ENCODE assay signal across 8 mouse cellular contexts in the genomic region with DNA sequence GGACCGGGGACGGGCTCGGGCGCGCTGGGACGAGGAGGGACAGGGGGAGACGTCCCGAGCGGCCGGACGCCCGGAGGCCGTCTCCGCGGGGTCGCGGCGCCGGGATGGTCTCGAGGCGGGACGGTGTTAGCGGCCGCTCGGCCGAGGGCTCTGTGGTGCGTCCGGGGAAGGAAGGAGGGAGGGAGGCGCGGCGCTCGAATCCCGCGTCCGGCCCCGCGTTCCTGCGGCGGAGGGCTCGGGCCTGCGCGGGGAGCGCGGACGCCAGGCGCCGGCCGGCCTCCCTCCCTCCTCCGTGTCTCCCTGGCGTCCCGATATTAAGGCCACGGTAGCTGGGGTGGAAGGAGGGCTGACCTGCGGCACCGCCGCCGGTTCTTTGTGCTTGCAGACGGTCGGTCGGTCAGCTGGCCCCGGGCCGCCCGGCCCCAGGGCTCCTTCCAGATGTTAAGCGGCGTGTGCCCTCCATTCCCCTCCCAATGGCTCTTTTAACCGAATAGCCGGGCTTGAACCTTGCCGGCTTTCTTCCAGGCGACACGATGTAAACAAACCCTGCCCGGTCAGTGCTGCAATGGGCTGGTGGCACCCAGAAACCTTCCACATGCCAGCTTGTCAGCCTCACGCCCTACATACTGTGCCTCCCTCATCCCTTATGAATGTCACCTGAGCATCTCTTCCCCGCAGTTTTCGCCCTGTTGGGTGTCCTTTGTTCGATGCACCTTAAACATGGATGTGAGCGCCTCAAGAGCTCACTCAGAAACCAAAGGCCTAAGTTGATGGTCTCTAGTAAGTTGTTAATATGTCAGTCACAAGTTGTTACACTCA. TPM values are rescaled to one million over a fixed set of nuclear protein-coding genes. Genes with fewer than 3 reads are reported as not detected.
A peak's percentile ranks its signal among the peaks of the same experiment; 100 is the strongest.
DNase-seq lines count a peak whose midpoint lies in the region; ATAC-seq and TF ChIP-seq lines count a peak whose summit lies in the region.

No protein-coding gene starts in this region.

- peak overlapping the region; percentile 86 for H3ac ChIP-seq in myocyte (ENCODE audit: control insufficient read depth, insufficient read length)

- peaks cover 3% of the 10 kb centered on the region; the same call in 1 of the 2 replicates for H3K27me3 ChIP-seq in liver, embryonic 12.5 days (replicated peaks)
- no peaks in the 10 kb centered on the region for H3K27me3 ChIP-seq in myocyte (ENCODE audit: control insufficient read depth, insufficient read depth, insufficient read length)

- H3K4me2 ChIP-seq in liver, embryonic 12.5 days, result peak overlapping the region; percentile 79
- H3K4me2 ChIP-seq in myocyte (ENCODE audit: low read depth), result peak overlapping the region; percentile 71

- H3K79me2 ChIP-seq in myocyte (ENCODE audit: control insufficient read depth, insufficient read depth), result peaks cover 51% of the 10 kb centered on the region

- WGBS in liver, embryonic 12.5 days (ENCODE audit: insufficient replicate concordance), result under 1% methylated on average over 57 of the region's 75 CpGs

- peak overlapping the region; percentile 87 for H3K27ac ChIP-seq in liver, embryonic 12.5 days

- no peak for TF ChIP-seq POLR2A in myocyte (IDR thresholded peaks at IDR 0.05; ENCODE audit: insufficient read length, low read depth)

- peak overlapping the region; percentile 95 for H3K9ac ChIP-seq in liver, embryonic 12.5 days

- H3K36me3 ChIP-seq in liver, embryonic 12.5 days, result 0 out of 2 replicates have a peak, but pooled peaks cover 3% of the 10 kb centered on the region
- no peaks in the 10 kb centered on the region for H3K36me3 ChIP-seq in myocyte (ENCODE audit: control insufficient read depth, insufficient read depth)

- peak; percentile 76 for ATAC-seq in liver, embryonic 12.5 days

- peak overlapping the region; percentile 99 for H3K4me3 ChIP-seq in liver, embryonic 12.5 days
- peak overlapping the region; percentile 48 for H3K4me3 ChIP-seq in myocyte

- H3K9me3 ChIP-seq in liver, embryonic 12.5 days (replicated peaks), result no peaks in the 10 kb centered on the region

- peaks cover 26% of the 10 kb centered on the region for H3K4me1 ChIP-seq in liver, embryonic 12.5 days

- DNase-seq in A20 (ENCODE audit: low read depth, low spot score) (peak; percentile 67), ES-CJ7 (ENCODE audit: low read depth, low spot score) (peak; percentile 38)
- DNase-seq in embryo, embryonic 10.5 days (ENCODE audit: low spot score), result peak; percentile 58
- peak; percentile 28 for DNase-seq in gastrocnemius, postnatal 25 days
- DNase-seq in kidney, adult 8-10 months, result peak; percentile 37 to 44
- DNase-seq in testis, postnatal 14 days (ENCODE audit: low spot score), result no peak

TF ChIP-seq in myocyte, 11 proteins besides CTCF, POLR2A, EP300 and RAD21:
- TF ChIP-seq TCF12 (IDR thresholded peaks at IDR 0.05; ENCODE audit: insufficient read depth, poor library complexity, severe bottlenecking) (no peak), CEBPB (IDR thresholded peaks at IDR 0.05; ENCODE audit: insufficient read depth, poor library complexity, severe bottlenecking) (no peak), E2F4 (IDR thresholded peaks at IDR 0.05; ENCODE audit: insufficient read depth) (no peak), MYOG (IDR thresholded peaks at IDR 0.05; ENCODE audit: control insufficient read depth in 1 of 3, insufficient read depth in 1 of 3, insufficient read length in 2 of 3, low read depth in 2 of 3) (no peak), REST (IDR thresholded peaks at IDR 0.05; ENCODE audit: insufficient read depth, insufficient read length) (no peak), MAX (IDR thresholded peaks at IDR 0.05; ENCODE audit: low read depth) (no peak), USF1 (IDR thresholded peaks at IDR 0.05; ENCODE audit: low read depth) (no peak), POLR2AphosphoS2 (IDR thresholded peaks at IDR 0.05; ENCODE audit: insufficient read length, low read depth) (no peak), MYOD1 (IDR thresholded peaks at IDR 0.05; ENCODE audit: control insufficient read depth in 1 of 3, insufficient read length in 2 of 3, low read depth in 2 of 3) (no peak), TCF3 (IDR thresholded peaks at IDR 0.05; ENCODE audit: insufficient read length, low read depth) (no peak), SRF (IDR thresholded peaks at IDR 0.05; ENCODE audit: control insufficient read depth, insufficient read length, low read depth) (no peak)

RNA-seq across cellular contexts. Expression of gene Sec62, which starts 0.9 kb away (rescaled TPM):
- total RNA-seq in gastrocnemius, postnatal 25 days (2021), result 10 to 100 TPM; 26.7 to 29.6 TPM
- polyA plus RNA-seq in liver, embryonic 12.5 days (2016; fragmentation: Nextera tagmentation; extraction: Ambion mirVana), result 60.5 and 65.5 TPM in 2 replicates
- polyA plus RNA-seq in myocyte (2012; fragmentation: generic; extraction: Trizol), result 19.5 TPM

RNA-seq across cellular contexts. Expression of gene Samd7, which starts 47.5 kb away (rescaled TPM):
- total RNA-seq in gastrocnemius, postnatal 25 days (2021), result not detected
- 0.05 TPM in 1 of 2 replicates, not detected in the other for polyA plus RNA-seq in liver, embryonic 12.5 days (2016; fragmentation: Nextera tagmentation; extraction: Ambion mirVana)
- polyA plus RNA-seq in myocyte (2012; fragmentation: generic; extraction: Trizol), result not detected
